Mouse (Mus musculus) adrenal gland, adult 18-20 months (tissue): ENCODE measurements around the gene Ddx43. TPM values are rescaled to one million over a fixed set of nuclear protein-coding genes. Genes with fewer than 3 reads are reported as not detected.

Source experiments
- DNase-seq, 2 experiments: peaks; one replicate each; pipeline ENCODE4 v3.0.0; 2021 to 2022; ENCODE audit warnings: low spot score in 2 of 2
- total RNA-seq, 2 experiments: library from RNA; stranded (reverse); gene quantifications; 1 replicate in 1 of 2; 2 replicates in 1 of 2; pipeline ENCODE4 v1.2.3; 2021

The Ddx43 gene
- total RNA-seq, 2 experiments from 2014 or later: not detected

DNA sequence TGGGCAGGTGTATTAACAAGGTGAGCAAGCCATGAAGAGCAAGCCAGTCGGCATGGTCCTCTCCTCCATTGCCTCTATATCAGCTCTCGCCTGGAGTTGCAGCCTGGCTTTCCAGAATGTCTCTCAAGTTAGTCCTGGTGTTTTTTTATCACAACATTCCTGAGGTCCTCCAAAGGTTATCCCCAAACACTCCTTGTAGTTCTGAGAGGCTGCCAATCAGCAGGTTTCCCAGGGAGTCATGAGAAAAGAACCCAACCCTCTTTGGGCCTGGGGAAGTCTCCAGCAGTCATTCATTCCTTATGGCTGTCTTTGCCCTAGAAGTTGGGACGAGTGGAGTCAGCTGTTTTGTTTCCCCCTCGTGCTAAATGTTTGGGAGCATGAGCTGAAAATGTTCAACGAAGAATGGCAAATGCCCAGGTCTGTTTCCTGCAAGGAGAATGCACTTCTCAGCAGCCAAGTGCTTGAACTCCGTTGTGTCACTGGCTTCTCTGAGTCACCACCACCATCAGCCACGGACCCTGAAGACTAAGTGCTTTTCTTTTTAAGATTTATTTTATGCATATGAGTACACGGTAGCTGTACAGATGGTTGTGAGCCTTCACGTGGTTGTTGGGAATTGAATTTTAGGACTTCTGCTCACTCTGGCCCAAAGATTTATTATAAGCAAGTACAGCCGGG is 22.6 kb upstream of the Ddx43 start:
- DNase-seq: no peak

DNA sequence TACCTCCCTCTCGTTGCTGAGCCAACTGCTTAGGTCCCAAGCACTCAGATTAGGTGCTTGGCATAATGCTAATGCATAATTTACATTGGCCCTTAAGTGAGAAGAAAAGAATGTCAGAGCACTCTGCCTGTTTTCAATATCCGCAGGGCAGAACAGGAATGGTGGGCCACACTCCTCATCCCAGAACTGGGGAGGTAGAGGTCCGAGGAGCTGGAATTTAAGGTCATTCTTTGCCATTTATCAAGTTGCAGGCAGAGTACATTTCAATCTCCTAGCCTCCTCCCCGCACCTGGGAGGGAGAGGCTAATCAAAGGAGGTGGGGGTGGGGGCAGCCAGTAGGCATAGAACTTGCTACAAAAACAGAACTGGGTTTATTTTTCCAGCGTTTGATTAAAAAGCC is 21.2 kb upstream of the Ddx43 start:
- no peak for DNase-seq

DNA sequence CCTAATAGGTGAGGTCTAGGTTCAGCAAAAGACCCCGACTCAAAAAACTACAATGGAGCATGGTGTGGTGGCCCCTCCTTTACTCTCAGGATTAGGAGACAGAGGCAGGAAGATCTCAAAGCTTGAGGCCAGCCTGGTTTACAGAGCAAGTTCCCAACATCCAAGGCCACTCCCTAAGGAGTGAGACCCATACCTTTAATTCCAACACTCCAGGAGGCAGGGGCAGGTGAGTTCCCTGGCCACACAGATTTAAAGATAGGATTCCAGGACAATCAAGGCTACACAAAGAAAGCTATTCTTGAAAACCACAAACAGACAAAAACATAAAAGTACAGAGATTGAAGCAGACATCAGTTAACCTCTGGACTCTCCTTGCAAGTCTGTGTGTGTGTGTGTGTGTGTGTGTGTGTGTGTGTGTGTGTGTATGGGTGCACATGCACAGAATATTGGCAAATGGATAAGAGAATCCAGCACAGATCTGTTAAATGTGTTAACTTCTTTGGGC is 20.6 kb upstream of the Ddx43 start:
- no peak for DNase-seq

DNA sequence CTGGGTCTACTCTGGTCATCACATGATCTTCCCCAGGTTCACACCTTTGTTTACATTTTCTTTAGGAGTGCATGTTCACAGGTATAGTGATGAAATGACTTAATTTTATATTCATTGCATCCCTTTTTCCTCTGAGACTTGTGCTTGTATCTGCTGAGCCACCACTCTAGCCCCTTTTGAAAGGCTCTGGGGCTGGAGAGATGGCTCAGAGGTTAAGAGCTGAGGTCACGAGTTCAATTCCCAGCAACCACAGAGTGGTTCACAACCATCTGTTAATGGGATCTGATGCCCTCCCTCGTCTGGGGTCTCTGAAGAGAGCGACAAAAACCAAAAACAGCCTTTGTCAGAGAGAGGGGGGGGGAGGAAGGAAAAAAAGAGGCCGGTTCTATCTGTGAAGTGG is 20.1 kb upstream of the Ddx43 start:
- no peak for DNase-seq

DNA sequence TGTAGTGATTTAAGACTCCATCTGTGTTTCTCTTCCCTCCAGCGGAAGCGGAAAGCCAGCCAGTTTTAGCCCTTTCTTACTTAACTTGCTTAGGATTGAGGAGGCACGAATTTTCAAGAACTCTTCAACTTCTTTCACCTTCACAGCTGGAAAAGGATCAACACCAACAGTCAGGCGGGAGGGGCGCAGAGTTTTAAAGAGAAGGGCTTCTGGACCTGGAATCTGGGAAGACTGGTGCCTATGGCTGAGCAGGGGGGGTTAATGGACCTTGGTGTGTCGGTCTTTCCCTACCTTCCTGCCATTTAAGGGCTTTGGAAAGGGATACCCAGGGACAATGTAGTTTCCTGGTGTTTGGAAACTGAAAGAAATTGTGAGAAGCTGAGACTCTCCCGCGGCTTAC is 18.0 kb upstream of the Ddx43 start:
- DNase-seq: no peak

DNA sequence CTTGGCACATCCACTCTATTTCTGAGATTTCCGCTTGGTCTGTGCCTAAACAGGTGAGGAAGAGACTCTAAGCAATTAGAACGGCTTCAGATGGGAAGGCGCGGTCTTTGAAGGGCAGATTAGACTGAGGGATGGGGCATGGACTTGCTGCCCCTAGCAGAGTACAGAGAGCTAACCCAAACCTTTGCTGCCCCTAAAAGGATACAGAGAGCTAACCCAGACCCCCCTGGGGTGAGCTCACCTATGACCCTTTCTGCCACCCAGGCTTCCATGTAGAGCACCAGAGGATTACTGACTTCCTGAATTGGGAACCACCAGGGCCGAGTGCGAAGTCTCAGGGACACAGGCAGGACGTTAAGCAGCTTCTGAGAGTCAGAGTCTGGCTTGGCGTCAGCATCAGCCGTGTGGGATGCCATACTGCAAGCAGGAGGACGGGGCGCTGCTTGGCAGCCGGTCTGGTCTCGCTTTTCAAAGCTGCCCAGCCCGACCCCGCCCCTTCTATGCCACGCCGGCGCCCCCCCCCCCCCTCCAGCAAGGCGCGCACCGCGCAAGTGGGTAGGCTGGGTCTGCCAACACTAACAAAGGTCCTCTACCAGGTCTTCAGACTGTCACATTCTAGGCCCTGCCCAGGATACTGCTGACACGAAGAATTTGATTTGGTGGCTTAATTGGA is 17.3 kb upstream of the Ddx43 start, which contains the start of gene Ooep:
Gene Ooep, minus strand, starts transcription at position 613 of the 673 bp plus-strand sequence.
- DNase-seq: no peak

DNA sequence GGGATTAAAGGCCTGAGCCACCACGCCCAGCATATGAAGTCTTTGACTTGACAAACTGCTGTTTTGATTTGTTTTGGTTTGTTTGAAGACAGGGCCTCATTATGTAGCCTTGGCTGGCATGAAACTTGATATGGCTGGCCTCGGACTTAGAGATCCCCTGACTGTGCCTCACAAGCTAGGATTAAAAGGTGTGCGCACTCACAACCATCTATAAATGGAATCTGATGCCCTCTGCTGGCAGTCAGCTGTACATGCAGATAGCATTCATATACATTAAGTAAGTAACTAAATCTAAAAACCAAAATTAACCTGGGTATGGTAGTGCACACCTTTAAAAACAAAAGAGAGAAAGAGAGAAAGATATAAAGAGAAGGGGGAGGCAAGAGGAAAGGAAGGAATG is 9.7 kb upstream of the Ddx43 start:
- DNase-seq: peak in 1 of 2 experiments; percentile 2

DNA sequence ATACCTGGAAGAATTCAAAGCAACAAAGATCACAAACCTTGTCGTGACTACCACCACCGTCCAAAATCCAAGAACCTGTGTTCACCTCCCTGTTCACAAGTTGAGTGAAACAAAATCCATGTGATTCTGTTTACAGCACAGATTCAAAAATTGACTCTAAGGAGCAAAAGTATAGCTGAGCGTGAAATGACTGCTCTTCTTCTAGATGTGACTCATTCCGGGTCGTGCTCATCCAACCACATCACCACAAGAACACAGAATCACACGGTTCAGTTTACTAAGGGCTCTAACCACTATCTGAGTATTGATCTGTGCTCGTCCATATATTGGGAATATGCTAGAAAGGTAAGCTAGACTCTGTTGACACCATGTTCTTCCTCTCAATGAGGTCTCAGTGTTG is 8.6 kb upstream of the Ddx43 start:
- DNase-seq: no peak

DNA sequence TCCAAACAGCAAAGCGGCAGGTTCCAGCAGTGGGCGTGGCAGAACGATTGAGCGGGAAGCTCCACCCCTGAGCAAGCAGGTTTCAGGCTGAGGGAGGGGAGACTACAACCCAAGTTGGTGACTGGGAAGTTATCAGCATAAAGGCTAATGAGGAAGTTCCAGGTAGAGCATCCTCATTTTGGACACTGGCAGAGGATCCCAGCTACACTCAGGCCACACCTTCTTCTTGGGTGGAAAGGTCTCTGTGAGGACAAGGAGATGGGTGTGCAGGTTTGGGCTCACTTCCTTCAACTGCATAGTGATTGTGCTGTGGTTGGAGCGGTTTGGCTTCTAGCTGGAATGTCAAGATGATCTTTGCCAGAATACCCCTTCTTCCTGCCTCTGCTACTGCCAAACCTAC is 5.6 kb upstream of the Ddx43 start:
- DNase-seq: no peak

DNA sequence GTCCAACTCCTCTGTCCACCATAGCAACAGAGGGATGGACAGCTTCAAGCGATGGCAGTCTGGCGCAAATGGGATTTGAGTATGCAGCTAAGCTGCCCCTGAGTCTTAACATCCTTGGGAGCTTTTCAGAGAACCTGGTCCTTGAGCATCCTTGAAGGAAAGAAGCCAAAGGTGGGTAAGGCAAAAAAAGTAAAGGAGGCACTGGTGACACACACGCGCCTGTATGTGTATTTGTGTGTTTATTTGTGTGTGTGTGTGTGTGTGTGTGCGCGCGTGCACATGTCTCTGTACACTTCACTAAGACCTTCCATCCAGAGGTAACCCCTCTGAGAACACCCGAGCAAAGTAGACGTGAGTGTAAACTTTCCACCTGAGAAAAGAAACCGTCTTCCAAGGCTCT is 1.8 kb upstream of the Ddx43 start:
- DNase-seq: no peak

DNA sequence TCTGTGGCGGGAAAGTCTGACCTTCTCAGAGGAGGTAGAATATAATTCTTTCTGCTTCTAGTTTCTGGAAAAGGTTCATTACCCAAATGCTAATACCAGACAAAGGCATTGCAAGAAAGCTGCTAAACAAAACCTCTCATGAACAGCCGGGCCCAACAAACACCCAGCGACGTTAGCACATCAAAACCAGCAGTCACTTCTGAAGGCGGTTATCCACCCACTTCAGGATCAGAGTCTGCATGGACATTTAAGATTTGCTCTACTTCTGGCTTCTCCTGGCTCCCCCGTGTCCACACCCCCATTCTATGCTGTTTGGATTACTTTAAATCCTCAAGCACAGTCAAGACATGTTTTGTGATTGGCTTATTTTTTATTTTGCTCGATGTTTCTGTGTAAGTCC is 975 bp upstream of the Ddx43 start:
- DNase-seq: no peak

DNA sequence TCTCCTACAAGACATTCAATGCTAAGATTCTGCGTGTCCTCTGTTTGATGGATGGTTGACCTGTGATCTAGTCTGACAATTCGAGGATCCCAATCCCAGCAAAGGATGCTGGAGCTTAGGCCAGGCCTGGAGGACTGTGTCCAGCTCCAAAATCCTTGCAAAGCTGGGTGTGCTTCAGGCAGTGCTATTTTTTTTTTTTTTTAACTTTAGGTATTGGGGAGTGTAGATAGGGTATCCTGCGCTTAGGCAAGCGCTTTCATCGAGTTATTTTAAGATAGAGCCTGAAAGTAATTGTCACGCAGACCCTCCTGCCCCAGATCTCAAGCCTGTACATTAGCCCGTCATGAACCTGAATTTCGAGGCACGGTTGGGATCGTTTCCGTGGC is 340 bp upstream of the Ddx43 start:
- DNase-seq: no peak

DNA sequence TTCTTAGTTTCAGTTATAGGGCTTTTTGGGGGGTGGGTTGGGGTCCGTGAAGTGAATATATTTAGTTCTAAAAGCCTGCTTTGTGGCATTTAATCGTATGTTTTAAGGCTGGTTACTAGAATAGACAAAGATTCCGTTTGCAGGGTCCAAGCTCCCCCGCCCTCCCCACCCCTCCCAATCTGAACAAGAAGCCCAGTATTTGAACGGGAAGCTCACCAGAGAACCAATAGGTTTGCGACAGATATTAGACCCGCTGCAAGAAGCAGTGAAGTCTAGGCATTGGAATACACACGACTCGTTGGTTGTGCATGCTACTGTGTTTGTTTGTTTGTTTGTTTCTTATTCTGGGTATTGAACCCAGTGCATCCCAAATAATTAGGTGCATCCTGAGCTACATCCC is 940 bp downstream of the Ddx43 start:
- no peak for DNase-seq

DNA sequence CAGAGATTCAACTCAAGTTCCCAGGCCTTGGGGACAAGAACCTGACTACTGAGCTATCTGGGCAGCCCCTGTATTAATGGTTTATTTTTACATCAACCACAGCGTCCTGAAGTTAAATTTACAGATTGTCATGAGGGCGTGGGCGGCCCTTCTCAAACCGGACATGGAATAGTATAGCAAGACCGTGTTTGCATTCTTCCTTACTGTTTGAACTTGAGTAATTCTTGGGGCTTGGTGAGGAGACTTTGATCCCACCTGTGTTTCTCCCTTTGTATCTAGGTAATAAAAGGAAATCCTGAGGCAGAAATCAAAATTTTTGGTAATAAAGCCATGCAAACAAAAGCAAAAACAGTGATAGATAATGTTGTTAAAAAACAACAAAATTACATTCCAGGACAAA is 5.0 kb downstream of the Ddx43 start:
- no peak for DNase-seq

DNA sequence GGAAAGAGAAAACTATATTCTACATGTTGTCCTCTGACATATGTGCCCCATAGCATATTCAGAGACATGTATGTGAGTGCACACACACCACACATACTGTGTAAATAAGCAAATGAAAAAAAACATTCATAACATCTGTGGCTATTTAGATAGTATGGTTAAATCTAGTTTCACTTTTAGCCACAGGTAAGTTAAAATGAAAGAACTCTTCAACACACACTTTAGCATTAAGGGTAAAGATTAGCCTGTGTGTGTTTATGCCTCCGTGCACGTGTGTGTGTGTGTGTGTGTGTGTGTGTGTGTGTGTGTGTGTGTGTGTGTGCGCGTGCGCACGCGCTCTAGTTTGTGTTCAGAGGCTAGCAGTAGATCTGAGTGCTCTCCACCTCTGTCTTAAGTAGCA is 6.0 kb downstream of the Ddx43 start:
- no peak for DNase-seq

DNA sequence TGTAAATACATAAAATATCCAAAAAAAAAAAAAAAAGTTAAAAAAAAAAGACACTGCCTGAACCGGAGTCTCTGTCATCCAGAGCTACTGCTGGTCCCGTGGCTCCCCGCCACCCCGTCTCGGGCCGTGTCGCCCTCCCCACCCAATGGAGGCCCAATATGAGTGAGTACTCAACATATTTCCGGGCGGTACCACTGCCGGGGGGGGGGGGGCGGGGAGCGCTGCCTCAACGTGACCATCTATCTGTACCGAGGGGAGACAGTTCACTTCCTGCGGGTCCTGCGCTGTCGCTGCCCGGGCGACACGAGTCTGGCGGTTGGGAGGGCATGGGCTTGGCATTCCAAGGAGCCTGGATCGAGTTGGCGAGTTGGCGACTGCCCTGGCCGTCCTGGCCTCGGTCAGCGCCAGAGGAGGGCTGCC is 31.8 kb downstream of the Ddx43 start:
- no peak for DNase-seq

DNA sequence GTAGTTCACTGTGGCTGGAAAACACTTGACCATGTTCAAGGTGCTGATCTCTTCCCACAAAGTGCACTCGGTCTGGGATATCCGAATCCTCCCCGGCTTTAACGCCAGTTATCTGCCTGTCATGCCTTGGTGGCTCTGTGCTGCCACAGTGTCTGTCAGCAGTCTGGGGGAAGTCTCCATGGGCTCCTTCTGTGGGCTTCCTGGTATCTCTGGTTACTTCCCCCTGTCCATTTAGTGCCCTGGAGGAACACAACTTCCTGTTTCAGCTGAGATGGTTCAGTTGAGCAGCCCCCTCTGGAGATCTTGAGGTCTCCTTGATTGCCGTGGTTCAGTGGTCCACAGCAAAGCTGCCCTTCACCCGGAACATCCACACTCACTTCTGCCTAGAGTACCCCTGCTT is 32.6 kb downstream of the Ddx43 start:
- DNase-seq: no peak

DNA sequence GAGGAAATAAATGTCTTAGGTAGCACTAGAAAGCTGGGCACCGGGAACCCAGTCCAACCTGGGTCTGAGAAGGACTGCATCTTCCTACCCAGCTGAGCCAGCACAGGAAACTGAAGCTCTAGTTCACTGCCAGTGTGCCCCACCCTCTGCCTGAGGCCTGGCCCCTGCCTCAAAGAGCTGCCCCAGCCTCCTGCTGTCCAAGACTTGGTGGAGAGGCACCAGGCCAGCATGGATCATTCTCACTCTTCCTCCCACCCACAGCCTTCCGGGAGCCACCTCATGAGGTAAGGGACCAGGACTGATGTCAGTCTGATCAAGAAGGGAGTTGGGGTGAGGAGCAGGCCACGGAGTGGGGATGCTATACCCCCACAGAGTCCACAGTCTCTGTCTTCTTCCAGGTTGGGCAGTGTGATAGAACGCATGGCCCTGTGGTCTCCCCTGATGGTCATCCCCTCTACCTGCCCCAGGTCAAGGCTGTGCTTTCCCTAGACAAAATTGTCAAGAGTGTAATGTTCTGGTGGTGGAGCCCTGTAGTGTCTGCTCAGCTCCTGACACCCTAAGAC is 33.4 kb downstream of the Ddx43 start:
- DNase-seq: no peak

DNA sequence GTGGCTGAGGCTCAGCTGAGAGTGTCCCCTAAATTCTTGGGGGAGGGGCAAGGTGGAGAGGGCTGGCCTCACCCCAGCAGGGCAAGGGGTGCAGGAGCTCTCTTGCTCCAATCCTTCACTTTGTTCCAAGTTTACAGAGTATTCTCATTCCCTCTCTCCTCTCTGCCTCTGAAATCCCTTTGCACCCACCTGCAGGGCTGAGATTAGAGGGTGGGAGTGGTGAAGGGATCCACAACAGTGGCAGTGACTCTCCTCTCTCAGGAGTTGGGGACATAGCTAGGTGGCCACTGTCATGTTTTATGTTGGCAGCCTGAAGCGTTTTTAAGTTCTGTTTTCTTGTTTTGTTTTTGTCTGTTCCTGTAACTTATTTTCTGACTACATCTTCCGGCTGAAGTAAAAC is 34.0 kb downstream of the Ddx43 start:
- DNase-seq: no peak

DNA sequence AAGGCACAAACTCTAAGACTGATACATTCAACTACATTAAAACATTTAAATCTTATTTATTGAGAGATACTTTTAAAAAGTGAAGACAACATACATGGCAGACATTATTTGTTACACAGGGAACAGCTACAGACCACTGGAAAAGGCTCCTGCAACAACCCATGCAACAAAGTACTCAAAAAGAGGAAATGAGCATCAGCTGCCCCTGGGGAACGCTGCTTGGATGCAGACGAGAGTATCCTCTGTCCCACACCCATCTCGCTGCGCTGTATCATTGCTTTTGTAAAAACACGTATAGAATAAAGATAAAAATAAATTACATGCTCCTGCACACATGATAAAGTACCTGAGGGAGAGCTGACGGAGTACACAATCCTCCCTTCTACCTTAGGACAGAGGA is 34.9 kb downstream of the Ddx43 start:
- no peak for DNase-seq

DNA sequence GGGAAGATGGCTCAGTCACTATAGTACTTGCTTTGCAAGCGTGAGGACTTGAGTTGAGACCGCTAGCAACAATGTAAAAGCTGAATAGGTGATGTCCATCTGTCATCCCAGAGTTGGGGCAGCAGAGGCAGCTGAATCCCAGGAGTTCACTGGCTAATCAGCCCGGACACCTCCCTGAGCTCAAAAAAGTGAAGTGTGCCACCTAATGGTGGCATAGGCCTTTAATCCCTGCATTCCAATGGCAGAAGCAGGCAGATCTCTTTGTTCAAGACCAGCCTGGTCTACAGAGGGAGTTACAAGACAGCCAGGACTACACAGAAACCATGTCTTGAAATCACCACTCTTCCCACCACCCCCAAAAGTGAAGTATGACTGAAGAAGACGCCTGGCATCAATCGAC is 36.9 kb downstream of the Ddx43 start:
- DNase-seq: no peak

DNA sequence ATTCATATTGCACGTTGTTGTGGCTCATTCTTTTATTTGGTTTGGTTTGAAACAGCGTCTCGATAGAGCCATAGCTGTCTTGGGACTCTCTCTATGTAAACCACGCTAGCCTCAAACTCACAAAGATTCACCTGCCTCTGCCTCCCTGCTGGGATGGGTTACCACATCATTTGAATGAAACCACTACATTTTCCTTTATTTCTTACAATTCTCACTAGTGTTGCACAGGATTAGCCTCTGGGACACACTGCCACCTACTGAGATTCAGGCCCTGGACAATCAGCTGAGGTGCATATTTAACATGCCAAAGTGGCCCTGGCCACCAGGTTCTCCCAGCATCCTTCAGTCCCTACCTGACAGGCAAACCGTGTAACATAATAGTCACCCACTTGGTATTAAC is 43.8 kb downstream of the Ddx43 start:
- no peak for DNase-seq

DNA sequence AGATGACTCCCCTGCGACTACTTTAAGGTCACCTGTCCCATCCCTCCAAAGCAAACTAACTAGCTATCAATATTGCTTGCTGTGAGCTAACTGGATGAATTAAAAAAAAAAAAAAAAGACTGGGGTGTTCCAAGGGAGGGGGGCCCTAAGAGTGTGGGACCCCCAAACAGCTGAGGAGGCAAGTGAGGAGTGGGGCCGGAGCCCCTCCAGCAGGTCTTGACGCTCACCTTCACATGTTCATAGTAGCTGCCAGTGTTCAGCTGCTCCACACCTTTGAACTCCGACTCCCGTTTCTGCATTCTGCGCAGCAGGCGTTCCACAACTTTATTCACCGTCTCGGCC is 46.6 kb downstream of the Ddx43 start:
- no peak for DNase-seq
